20 mouse cellular contexts compared by ENCODE assay signal in the genomic region with DNA sequence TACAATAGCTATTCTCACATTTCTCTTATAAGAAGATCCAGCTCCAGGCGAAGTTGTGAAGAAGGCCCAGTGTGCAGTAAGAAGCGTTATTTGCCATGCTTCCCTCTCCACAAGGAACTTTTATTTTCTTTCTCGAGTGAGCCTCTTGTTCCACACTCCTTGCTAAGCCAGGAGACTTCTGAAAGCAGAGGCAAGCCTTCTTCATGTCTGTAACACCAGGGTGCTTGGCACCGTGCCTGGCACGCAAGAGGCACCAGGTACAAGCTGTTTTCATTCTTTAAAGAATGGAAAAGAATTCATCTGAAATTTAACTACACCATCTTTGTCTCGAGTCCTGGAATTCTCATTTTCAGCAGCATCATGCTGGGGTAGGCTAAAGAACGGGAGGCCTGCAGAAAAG.
DNase-seq lines count a peak whose midpoint lies in the region; ATAC-seq and TF ChIP-seq lines count a peak whose summit lies in the region.
"Had no signal": no experiment of that assay in that cellular context is flagged by ENCODE, and none has a peak within 500 bp of the region (broad histone marks: within the 10 kb centered on the region; RNA-seq: fewer than 3 reads in every experiment).

No protein-coding gene starts in this region.

- H3K27ac ChIP-seq in forebrain, embryonic 13.5 days = no peak overlapping the region
- no peak overlapping the region for H3K27ac ChIP-seq in forebrain, postnatal 0 days (ENCODE audit: low read depth, low read length)
- H3K27ac ChIP-seq: heart, embryonic 10.5 days; hindbrain, embryonic 13.5 days; intestine, embryonic 15.5 days; kidney, embryonic 15.5 days; midbrain, embryonic 12.5 days; neural tube, embryonic 13.5 days had no signal

- peaks cover 11% of the 10 kb centered on the region for H3K4me1 ChIP-seq in forebrain, embryonic 13.5 days
- no peaks in the 10 kb centered on the region; the same call in 1 of the 2 replicates for H3K4me1 ChIP-seq in forebrain, postnatal 0 days (ENCODE audit: insufficient read depth)
- H3K4me1 ChIP-seq: heart, embryonic 10.5 days; intestine, embryonic 15.5 days; kidney, embryonic 15.5 days had no signal

- ATAC-seq in forebrain, embryonic 13.5 days = 0 out of 2 replicates have a peak, but pooled peaks have one; percentile 36
- no peak for ATAC-seq in forebrain, postnatal 0 days
- no peak for ATAC-seq in activated CD4-positive, CD25-positive, alpha-beta regulatory T cell, adult 4 months
- ATAC-seq in megakaryocyte-erythroid progenitor cell, adult 5-6 weeks (replicated peaks; ENCODE audit: low FRiP score, low TSS enrichment, poor library complexity, severe bottlenecking) = no peak
- ATAC-seq: intestine, embryonic 15.5 days had no signal

- H3K4me3 ChIP-seq in forebrain, embryonic 13.5 days = no peak overlapping the region
- H3K4me3 ChIP-seq in forebrain, postnatal 0 days (ENCODE audit: low read depth, low read length) = no peak overlapping the region
- H3K4me3 ChIP-seq: heart, embryonic 10.5 days; hindbrain, embryonic 13.5 days; intestine, embryonic 15.5 days; kidney, embryonic 15.5 days; midbrain, embryonic 12.5 days; neural tube, embryonic 13.5 days had no signal

- 22% methylated on average over 7 of the region's 7 CpGs for WGBS in forebrain, embryonic 13.5 days
- 20% methylated on average over 7 of the region's 7 CpGs for WGBS in forebrain, postnatal 0 days

- H3K9ac ChIP-seq in forebrain, embryonic 13.5 days = no peak overlapping the region
- H3K9ac ChIP-seq in forebrain, postnatal 0 days = no peak overlapping the region
- H3K9ac ChIP-seq: hindbrain, embryonic 13.5 days; intestine, embryonic 15.5 days; kidney, embryonic 15.5 days; midbrain, embryonic 12.5 days; neural tube, embryonic 13.5 days had no signal

- H3K4me2 ChIP-seq in forebrain, embryonic 13.5 days = 0 out of 2 replicates have a peak overlapping the region, but pooled peaks have one; percentile 22
- H3K4me2 ChIP-seq in forebrain, postnatal 0 days (ENCODE audit: low read depth) = no peak overlapping the region
- H3K4me2 ChIP-seq: hindbrain, embryonic 13.5 days; intestine, embryonic 15.5 days; kidney, embryonic 15.5 days; midbrain, embryonic 12.5 days; neural tube, embryonic 13.5 days had no signal

- DNase-seq in forebrain, postnatal 0 days = no peak
- DNase-seq in lung, postnatal 14 days = peak; percentile 5
- no peak for DNase-seq in lung, postnatal 25 days (ENCODE audit: low spot score)
- peak; percentile 71 for DNase-seq in brain, embryonic 14.5 days (ENCODE audit: low read depth)
- DNase-seq in cerebellum, adult 9-10 months = peak; percentile 73
- DNase-seq: adrenal gland, postnatal 14 days; B cell, adult 2 months; gastrocnemius, postnatal 36 days; heart, postnatal 10 days; lung, postnatal 4 days; thymus, postnatal 36 days had no signal

- H3K9me3 ChIP-seq in forebrain, embryonic 13.5 days (replicated peaks) = no peaks in the 10 kb centered on the region
- H3K9me3 ChIP-seq in forebrain, postnatal 0 days (ENCODE audit: low read length) = no peaks in the 10 kb centered on the region
- H3K9me3 ChIP-seq: heart, embryonic 10.5 days; hindbrain, embryonic 13.5 days; intestine, embryonic 15.5 days; kidney, embryonic 15.5 days; midbrain, embryonic 12.5 days; neural tube, embryonic 13.5 days had no signal

- no peaks in the 10 kb centered on the region for H3K36me3 ChIP-seq in forebrain, embryonic 13.5 days (ENCODE audit: poor library complexity, severe bottlenecking)
- H3K36me3 ChIP-seq in forebrain, postnatal 0 days (ENCODE audit: insufficient read depth) = no peaks in the 10 kb centered on the region
- H3K36me3 ChIP-seq: heart, embryonic 10.5 days; hindbrain, embryonic 13.5 days; intestine, embryonic 15.5 days; kidney, embryonic 15.5 days; midbrain, embryonic 12.5 days; neural tube, embryonic 13.5 days had no signal

- no peaks in the 10 kb centered on the region for H3K27me3 ChIP-seq in forebrain, embryonic 13.5 days
- no peaks in the 10 kb centered on the region for H3K27me3 ChIP-seq in forebrain, postnatal 0 days (ENCODE audit: insufficient read depth, low read length)
- H3K27me3 ChIP-seq: hindbrain, embryonic 13.5 days; intestine, embryonic 15.5 days; kidney, embryonic 15.5 days; midbrain, embryonic 12.5 days; neural tube, embryonic 13.5 days had no signal

- TF ChIP-seq CTCF in forebrain, postnatal 0 days (IDR thresholded peaks at IDR 0.05; ENCODE audit: low read depth) = no peak
- no peak for TF ChIP-seq CTCF in brain, embryonic 14.5 days (IDR thresholded peaks at IDR 0.05; ENCODE audit: borderline replicate concordance, extremely low read depth, insufficient read depth, insufficient read length)

- TF ChIP-seq POLR2A in brain, embryonic 14.5 days (IDR thresholded peaks at IDR 0.05; ENCODE audit: borderline replicate concordance, extremely low read depth, insufficient read depth, insufficient read length, poor library complexity, severe bottlenecking) = no peak

Comparison
In these comparisons a context has a peak if more than half of its experiments do, and no peak if none do; other contexts are left out.
1. DNase-seq: peak in lung, postnatal 14 days (single experiment), brain, embryonic 14.5 days (single experiment) and cerebellum, adult 9-10 months (single experiment); none in forebrain, postnatal 0 days (single experiment) and lung, postnatal 25 days (single experiment).